Mouse (Mus musculus): ENCODE results near the gene Ndc1.

DNA sequence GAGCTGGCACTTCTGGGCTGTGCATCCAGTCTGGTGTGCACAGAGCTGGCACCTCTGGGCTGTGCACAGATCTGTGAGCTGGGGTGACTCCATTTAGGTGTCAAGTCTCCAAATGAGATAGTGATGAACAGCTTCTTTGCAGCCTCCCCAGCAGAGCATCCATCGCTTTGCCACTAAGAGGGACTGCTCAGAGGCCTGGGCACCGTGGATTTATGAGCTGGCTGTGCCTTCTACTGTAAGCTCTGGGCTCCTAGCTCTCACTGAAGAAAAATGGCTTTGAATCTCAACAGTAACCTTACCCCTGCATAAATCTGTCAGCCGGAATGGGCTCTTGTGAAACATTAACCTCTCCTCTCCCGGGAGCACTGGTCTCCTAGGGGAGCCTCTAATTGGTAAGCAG lies 13.0 kb upstream of the Ndc1 start:
- no peak for TF ChIP-seq CTCF (IDR thresholded peaks at IDR 0.05; ENCODE audit: borderline replicate concordance, insufficient read depth, low read length)
- no peak for TF ChIP-seq POLR2A (IDR thresholded peaks at IDR 0.05; ENCODE audit: low read depth, low read length)

Measured in embryonic fibroblast, embryonic 13.5 days (primary cell).